Mouse (Mus musculus) liver, embryonic 14.5 days (tissue): ENCODE results near the gene Pdcd5. TPM values are rescaled to one million over a fixed set of nuclear protein-coding genes. Genes with fewer than 3 reads are reported as not detected.

Experiments
- ATAC-seq: fragments of 200-750 bp; cut with Nextera tagmentation; 2 replicates; pipeline ENCODE4 v1.8.0; 2017; ENCODE audit warnings: moderate number of reproducible peaks, mild to moderate bottlenecking, moderate library complexity; ENCODE audit not compliant: insufficient read depth
- DNase-seq, 3 experiments: peaks; one replicate each; pipeline ENCODE4 v3.0.0-alpha.2; 2012 to 2013; ENCODE audit warnings: low read depth in 3 of 3, low spot score in 3 of 3
- H3K27ac ChIP-seq: fragments of 300-500 bp; sonication (generic); 2 replicates; pipeline ENCODE4 v1.5.1; 2014; ENCODE audit warnings: moderate library complexity, mild to moderate bottlenecking, control low read depth, inconsistent platforms
- H3K27me3 ChIP-seq: fragments of 300-500 bp; sonication (generic); 2 replicates; pipeline ENCODE4 v1.6.1; 2014; ENCODE audit warnings: mild to moderate bottlenecking, low read length, moderate library complexity; ENCODE audit not compliant: control insufficient read depth, insufficient read depth
- H3K36me3 ChIP-seq: fragments of 300-500 bp; sonication (generic); replicated peaks from 2 replicates; pipeline ENCODE4 v1.6.1; 2014; ENCODE audit warnings: low read depth; ENCODE audit not compliant: control insufficient read depth, insufficient read depth
- H3K4me1 ChIP-seq, 2 experiments: fragments of 200-500 bp in 1 of 2; fragments of 300-500 bp in 1 of 2; sonication (generic) in 1 of 2; replicated peaks; 2 replicates each; pipeline ENCODE4 v1.6.1; 2012 to 2014; ENCODE audit warnings: antibody characterized with exemption in 1 of 2, inconsistent platforms in 1 of 2, low read length in 1 of 2; ENCODE audit not compliant: control insufficient read depth in 2 of 2, insufficient read depth in 2 of 2
- H3K4me2 ChIP-seq: fragments of 300-500 bp; sonication (generic); 2 replicates; pipeline ENCODE4 v1.6.1; 2014; ENCODE audit warnings: low read depth, mild to moderate bottlenecking, control low read depth, moderate library complexity
- H3K4me3 ChIP-seq, 2 experiments: fragments of 200-500 bp in 1 of 2; fragments of 300-500 bp in 1 of 2; sonication (generic) in 1 of 2; 2 replicates each; pipeline ENCODE4 v1.5.1; 2012 to 2014; ENCODE audit warnings: low read depth in 2 of 2, low read length in 2 of 2, mild to moderate bottlenecking in 2 of 2, control low read depth in 1 of 2, inconsistent platforms in 1 of 2, moderate library complexity in 1 of 2; ENCODE audit not compliant: insufficient read depth in 1 of 2
- H3K9ac ChIP-seq: fragments of 300-500 bp; sonication (generic); replicated peaks from 2 replicates; pipeline ENCODE4 v1.6.1; 2014; ENCODE audit warnings: mild to moderate bottlenecking, control low read depth, moderate library complexity
- H3K9me3 ChIP-seq: fragments of 300-500 bp; sonication (generic); 2 replicates; pipeline ENCODE4 v1.6.1; 2016; ENCODE audit warnings: low read length, mixed read lengths; ENCODE audit not compliant: control insufficient read depth
- CTCF ChIP-seq: IDR thresholded peaks from 2 replicates; pipeline ENCODE4 v1.5.1; 2016; ENCODE audit warnings: antibody characterized with exemption, low read depth, control low read depth
- EP300 ChIP-seq: IDR thresholded peaks from 2 replicates; pipeline ENCODE4 v1.6.1; 2016; ENCODE audit warnings: antibody characterized with exemption, low read depth
- WGBS: fragments of 180-500 bp; shearing (Covaris S2); extraction: QIAGEN DNeasy Blood & Tissue Kit; methylation state at CpG from one replicate; pipeline ENCODE4 v1.1.7; 2014; ENCODE audit not compliant: insufficient replicate concordance; 5-methylcytosine and 5-hydroxymethylcytosine counted together
- polyA plus RNA-seq, 2 experiments: library from polyadenylated mRNA; depleted of rRNA in 1 of 2; stranded (reverse) in 1 of 2; unstranded in 1 of 2; fragments of >200 nt; fragmentation: Nextera tagmentation in 1 of 2; extraction: Ambion mirVana in 1 of 2; gene quantifications; 2 replicates each; pipeline versions ENCODE4 v1.2.1 to v1.2.3; 2012 to 2014

Pdcd5 gene
- polyA plus RNA-seq, 2 experiments: 85.7 to 161 TPM

DNA sequence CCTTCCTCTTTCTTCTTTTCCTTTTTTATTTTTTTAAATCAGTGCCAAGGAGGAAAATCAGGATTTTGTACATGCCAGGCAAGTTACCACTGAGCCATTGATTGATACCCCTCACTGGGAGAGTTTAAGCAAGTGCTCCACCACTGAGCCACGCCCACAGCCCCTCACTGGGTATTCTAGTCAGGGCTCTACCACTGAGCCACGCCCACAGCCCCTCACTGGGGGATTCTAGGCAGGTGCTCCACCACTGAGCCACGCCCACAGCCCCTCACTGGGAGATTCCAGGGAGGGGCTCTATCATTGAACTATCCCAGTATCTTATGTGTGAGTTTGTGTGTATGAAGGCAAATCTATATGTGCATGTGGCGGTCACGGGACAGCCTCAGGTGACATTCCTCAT lies 53.0 kb downstream of the Pdcd5 start:
- Histone ChIP-seq H3K9ac (no peak overlapping the region), H3K9me3 (no peaks in the 10 kb centered on the region), H3K4me1 (peaks cover 3 to 6% of the 10 kb centered on the region in 2 experiments), H3K27me3 (no peaks in the 10 kb centered on the region), H3K27ac (no peak overlapping the region), H3K4me2 (no peak overlapping the region), H3K36me3 (peaks cover 28% of the 10 kb centered on the region), H3K4me3 (no peak overlapping the region)
- TF ChIP-seq EP300 (no peak), CTCF (no peak)
- DNase-seq: no peak
- 77% methylated on average over 5 of the region's 5 CpGs for WGBS
- no peak for ATAC-seq

Other genes with a start within 250 kb of the Pdcd5 start
- 1.3 and 1.6 TPM in 2 replicates for gene Slc7a9, start 198.7 kb downstream of the Pdcd5 start, polyA plus RNA-seq (2012; rRNA removed)
- gene Slc7a9, start 198.7 kb downstream of the Pdcd5 start, polyA plus RNA-seq (2014; fragmentation: Nextera tagmentation; extraction: Ambion mirVana): 2.2 and 2.4 TPM in 2 replicates
- 0.10 and 0.11 TPM in 2 replicates for gene Tdrd12, start 109.8 kb downstream of the Pdcd5 start, polyA plus RNA-seq (2012; rRNA removed)
- not detected in 2 replicates for gene Tdrd12, start 109.8 kb downstream of the Pdcd5 start, polyA plus RNA-seq (2014; fragmentation: Nextera tagmentation; extraction: Ambion mirVana)
- gene Nudt19, start 91.2 kb downstream of the Pdcd5 start, polyA plus RNA-seq (2012; rRNA removed): 27.6 and 53.2 TPM in 2 replicates
- 81.7 and 86.0 TPM in 2 replicates for gene Nudt19, start 91.2 kb downstream of the Pdcd5 start, polyA plus RNA-seq (2014; fragmentation: Nextera tagmentation; extraction: Ambion mirVana)
- 0.08 and 0.11 TPM in 2 replicates for gene Rgs9bp, start 61.9 kb downstream of the Pdcd5 start, polyA plus RNA-seq (2012; rRNA removed)
- gene Rgs9bp, start 61.9 kb downstream of the Pdcd5 start, polyA plus RNA-seq (2014; fragmentation: Nextera tagmentation; extraction: Ambion mirVana): 0.03 and 0.05 TPM in 2 replicates
- gene Ankrd27, start 61.3 kb downstream of the Pdcd5 start, polyA plus RNA-seq (2012; rRNA removed): 11.6 and 13.5 TPM in 2 replicates
- 20.9 and 22.8 TPM in 2 replicates for gene Ankrd27, start 61.3 kb downstream of the Pdcd5 start, polyA plus RNA-seq (2014; fragmentation: Nextera tagmentation; extraction: Ambion mirVana)
- 1.3 and 2.1 TPM in 2 replicates for gene Dpy19l3, start 106.9 kb upstream of the Pdcd5 start, polyA plus RNA-seq (2012; rRNA removed)
- gene Dpy19l3, start 106.9 kb upstream of the Pdcd5 start, polyA plus RNA-seq (2014; fragmentation: Nextera tagmentation; extraction: Ambion mirVana): 6.4 and 7.3 TPM in 2 replicates
- gene Zfp507, start 155.5 kb upstream of the Pdcd5 start, polyA plus RNA-seq (2012; rRNA removed): 2.8 and 3.9 TPM in 2 replicates
- 2.0 and 2.6 TPM in 2 replicates for gene Zfp507, start 155.5 kb upstream of the Pdcd5 start, polyA plus RNA-seq (2014; fragmentation: Nextera tagmentation; extraction: Ambion mirVana)